Mouse (Mus musculus) hindbrain, embryonic 10.5 days (tissue): ENCODE data around the gene Cemip2. TPM values are rescaled to one million over a fixed set of nuclear protein-coding genes. Genes with fewer than 3 reads are reported as not detected.
A peak's percentile ranks its signal among the peaks of the same experiment; 100 is the strongest.

Experiments
- DNase-seq: peaks from one replicate; pipeline ENCODE4 v3.0.0-alpha.2; 2017; ENCODE audit warnings: low spot score
- H3K27ac ChIP-seq: fragments of 300-500 bp; sonication (generic); 2 replicates; pipeline ENCODE4 v1.5.1; 2016; ENCODE audit warnings: mild to moderate bottlenecking, moderate library complexity
- H3K27me3 ChIP-seq: fragments of 300-500 bp; sonication (generic); 2 replicates; pipeline ENCODE4 v1.6.1; 2016; ENCODE audit warnings: mild to moderate bottlenecking; ENCODE audit not compliant: poor library complexity, insufficient read depth, severe bottlenecking
- H3K36me3 ChIP-seq: fragments of 300-500 bp; sonication (generic); 2 replicates; pipeline ENCODE4 v1.6.1; 2016; ENCODE audit warnings: mild to moderate bottlenecking, moderate library complexity
- H3K4me1 ChIP-seq: fragments of 300-500 bp; sonication (generic); replicated peaks from 2 replicates; pipeline ENCODE4 v1.6.1; 2016; ENCODE audit warnings: mild to moderate bottlenecking
- H3K4me3 ChIP-seq: fragments of 300-500 bp; sonication (generic); 2 replicates; pipeline ENCODE4 v1.5.1; 2016; ENCODE audit warnings: mild to moderate bottlenecking, moderate library complexity
- H3K9me3 ChIP-seq: fragments of 300-500 bp; sonication (generic); 2 replicates; pipeline ENCODE4 v1.6.1; 2016; ENCODE audit warnings: mild to moderate bottlenecking, moderate library complexity
- WGBS: fragments of 180-500 bp; shearing (Covaris S2); methylation state at CpG from one replicate; pipeline ENCODE4 v1.1.7; 2016; 5-methylcytosine and 5-hydroxymethylcytosine counted together
- polyA plus RNA-seq: library from polyadenylated mRNA; unstranded; fragments of >200 nt; fragmentation: Nextera tagmentation; extraction: Ambion mirVana; gene quantifications from 2 replicates; pipeline ENCODE4 v1.2.1, GENCODE M21; 2016

Gene Cemip2
- polyA plus RNA-seq, 1 experiment from 2014 or later, result 86.4 TPM

DNA sequence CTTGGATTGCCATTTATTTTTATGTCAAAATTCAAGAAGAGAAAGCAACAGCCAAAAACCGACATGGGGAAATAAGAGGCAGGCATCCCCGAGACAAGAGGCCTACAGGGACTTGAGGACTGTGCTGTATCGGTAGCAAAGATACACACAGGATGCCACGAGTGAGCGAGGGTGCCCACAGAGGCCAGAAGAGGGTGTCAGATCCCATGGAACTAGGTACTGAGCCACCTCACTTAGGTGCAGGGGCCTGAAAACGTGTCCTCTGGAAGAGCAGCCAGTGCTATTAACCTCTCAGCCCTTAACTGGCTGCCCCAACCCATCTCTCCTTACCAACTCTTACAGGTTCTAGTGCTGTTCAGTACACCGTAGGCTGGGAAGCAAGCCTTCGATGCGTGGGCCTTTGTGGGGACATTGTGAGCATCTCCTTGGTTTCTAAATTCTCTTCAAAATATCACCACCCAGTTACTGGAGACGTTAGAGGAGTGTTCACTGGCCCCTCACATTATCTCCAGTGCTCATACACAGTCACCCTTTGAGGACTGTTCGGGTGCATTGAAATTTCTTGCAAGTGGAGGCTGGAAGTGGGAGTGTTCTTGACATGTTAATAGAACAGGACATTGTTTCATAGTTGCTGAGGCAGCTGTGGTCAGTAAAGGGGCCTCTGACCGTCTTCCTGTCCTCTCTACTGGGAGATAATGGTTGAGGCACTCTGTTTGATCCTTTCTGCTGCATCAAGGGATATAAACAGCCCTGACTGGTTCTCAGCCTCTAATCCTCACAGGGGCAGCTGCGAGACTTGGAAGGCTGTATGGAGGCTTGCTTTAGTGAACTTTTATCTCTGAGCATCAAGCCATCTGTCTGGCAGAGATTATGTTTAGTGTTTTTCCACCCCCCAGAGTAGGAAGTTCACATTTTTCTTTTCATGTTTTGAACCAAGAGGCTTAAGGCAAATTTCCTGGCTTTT is 21.6 kb downstream of the Cemip2 start:
- Histone ChIP-seq H3K27me3 (no peaks in the 10 kb centered on the region), H3K9me3 (no peaks in the 10 kb centered on the region), H3K27ac (peak overlapping the region; percentile 35; the same call in 1 of the 2 replicates), H3K36me3 (peaks cover 97% of the 10 kb centered on the region), H3K4me3 (no peak overlapping the region), H3K4me1 (peaks cover 9% of the 10 kb centered on the region)
- no peak for DNase-seq
- 74% methylated on average over 13 of the region's 13 CpGs for WGBS

DNA sequence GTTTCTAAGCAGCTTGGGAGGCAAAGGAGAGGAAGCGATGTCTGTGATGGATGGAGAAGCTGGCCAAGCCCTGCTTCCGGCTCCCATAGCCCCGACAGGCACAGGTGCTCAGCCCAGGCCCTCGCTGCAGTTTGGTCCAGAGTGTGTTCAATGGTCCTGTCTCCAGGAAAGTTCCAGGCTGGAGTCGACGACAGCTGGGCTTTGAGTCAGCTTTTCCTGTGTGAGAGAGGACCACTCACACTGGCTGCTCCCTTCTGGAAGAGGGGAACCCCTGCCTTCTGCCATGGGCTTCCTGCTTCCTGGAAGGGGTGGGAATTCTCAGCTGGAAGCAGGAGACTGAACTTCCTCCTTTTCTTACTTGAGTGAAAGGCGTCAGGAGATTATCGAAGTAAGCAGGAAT is 26.3 kb downstream of the Cemip2 start:
- Histone ChIP-seq H3K9me3 (no peaks in the 10 kb centered on the region), H3K4me3 (no peak overlapping the region), H3K36me3 (peaks cover 99% of the 10 kb centered on the region), H3K4me1 (peaks cover 6% of the 10 kb centered on the region), H3K27ac (no peak overlapping the region), H3K27me3 (no peaks in the 10 kb centered on the region)
- WGBS, result 92% methylated on average over 8 of the region's 8 CpGs
- DNase-seq, result no peak

DNA sequence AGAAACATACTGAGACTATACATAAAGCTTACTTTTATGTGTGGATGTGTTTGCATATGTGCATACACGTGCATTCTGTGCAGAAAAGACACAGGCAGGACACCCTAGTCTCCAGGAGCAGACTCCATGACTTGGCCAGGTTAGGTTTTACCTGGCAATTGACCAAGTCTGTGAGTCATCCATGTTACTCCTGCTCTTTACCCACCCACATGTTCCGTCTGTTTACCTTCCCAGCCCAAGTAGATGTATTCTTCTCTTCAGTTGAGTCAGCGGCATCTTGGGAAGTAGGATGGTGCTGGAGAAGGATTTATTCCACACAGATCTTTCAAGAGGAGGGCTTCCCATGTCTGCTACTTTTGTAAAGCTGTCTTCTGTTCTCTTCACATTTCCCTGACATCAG is 27.2 kb downstream of the Cemip2 start:
- 93% methylated on average over 3 of the region's 3 CpGs for WGBS

DNA sequence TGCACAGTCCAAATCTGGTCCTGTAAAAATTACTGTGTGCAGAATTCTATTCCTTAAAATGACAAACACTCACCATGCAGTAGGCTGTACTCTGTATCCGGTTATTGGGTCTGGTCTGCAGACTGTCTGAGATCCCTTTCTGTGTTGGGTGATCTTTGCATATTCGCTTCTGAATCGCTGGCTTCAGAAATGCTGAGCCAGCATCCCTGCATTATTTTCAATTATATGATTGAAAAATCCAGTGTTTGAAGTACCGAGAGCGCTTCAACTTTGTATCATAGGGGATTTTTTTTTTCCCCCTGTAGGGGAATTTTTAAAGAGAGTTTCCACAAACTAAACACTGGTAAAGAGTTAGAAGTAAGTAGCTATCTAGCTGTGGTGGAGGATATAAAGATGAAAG is 32.0 kb downstream of the Cemip2 start:
- H3K4me3 ChIP-seq, result no peak overlapping the region
- WGBS, result 96% methylated on average over 5 of the region's 5 CpGs
- peaks cover 100% of the 10 kb centered on the region for H3K36me3 ChIP-seq
- no peaks in the 10 kb centered on the region for H3K9me3 ChIP-seq
- H3K4me1 ChIP-seq, result no peaks in the 10 kb centered on the region
- H3K27me3 ChIP-seq, result no peaks in the 10 kb centered on the region
- H3K27ac ChIP-seq, result no peak overlapping the region
- DNase-seq, result no peak

More for the DNA sequence above, 27.2 kb downstream of the Cemip2 start:
- Histone ChIP-seq H3K9me3 (no peaks in the 10 kb centered on the region), H3K4me3 (no peak overlapping the region), H3K36me3 (peaks cover 99% of the 10 kb centered on the region), H3K27me3 (no peaks in the 10 kb centered on the region), H3K27ac (no peak overlapping the region), H3K4me1 (no peaks in the 10 kb centered on the region)
- DNase-seq, result no peak

DNA sequence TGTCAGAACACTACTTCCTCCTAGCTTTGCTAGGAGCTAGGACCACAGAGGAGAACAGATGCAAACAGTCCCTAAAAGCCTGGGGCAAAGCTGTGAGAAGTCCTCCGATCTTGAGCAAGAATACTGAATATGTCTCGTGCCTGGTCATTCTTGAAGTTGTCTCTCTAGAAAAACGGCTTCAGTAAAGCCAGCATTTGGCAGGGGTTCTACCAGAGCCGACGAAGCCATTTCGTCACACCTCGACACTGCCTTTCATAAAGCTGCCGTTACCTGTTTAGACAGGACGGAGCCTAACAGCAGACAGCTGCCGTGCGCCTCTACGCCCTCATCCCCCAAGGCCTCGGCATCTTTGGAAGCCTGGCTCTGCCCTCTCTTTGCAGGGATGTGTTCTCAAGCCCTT is 35.4 kb downstream of the Cemip2 start:
- H3K27me3 ChIP-seq, result no peaks in the 10 kb centered on the region
- no peak overlapping the region for H3K4me3 ChIP-seq
- peaks cover 99% of the 10 kb centered on the region for H3K36me3 ChIP-seq
- no peak for DNase-seq
- H3K9me3 ChIP-seq, result no peaks in the 10 kb centered on the region
- 94% methylated on average over 13 of the region's 13 CpGs for WGBS
- H3K27ac ChIP-seq, result no peak overlapping the region
- no peaks in the 10 kb centered on the region for H3K4me1 ChIP-seq

DNA sequence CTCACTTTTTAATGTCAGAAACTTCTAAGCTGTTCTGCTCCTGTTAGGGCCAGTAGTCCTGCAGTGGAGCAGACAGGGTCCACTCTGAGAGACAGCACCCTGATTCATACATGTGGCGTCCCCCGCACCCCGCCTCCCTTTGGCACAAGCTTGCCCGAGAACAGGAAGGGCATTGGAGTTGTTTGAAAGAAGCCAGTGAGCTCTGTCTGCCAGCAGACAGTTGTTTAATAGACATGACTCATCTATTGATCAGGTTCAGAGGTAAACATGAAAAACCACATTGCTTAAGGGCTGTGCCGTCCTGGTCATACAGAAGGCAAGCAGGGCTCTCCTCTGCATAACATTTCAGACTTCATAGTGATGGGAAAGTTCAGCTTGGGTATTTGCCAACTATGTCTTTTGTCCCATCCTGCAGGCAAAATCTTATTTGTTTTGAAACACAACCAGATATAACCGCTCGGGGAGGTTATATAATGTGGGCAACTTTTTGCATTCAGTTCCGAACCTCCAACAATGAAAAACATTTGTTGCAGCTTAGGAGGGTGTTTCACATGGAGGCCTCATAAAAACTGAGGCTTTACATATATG is 36.4 kb downstream of the Cemip2 start:
- Histone ChIP-seq H3K9me3 (no peaks in the 10 kb centered on the region), H3K4me3 (no peak overlapping the region), H3K36me3 (peaks cover 99% of the 10 kb centered on the region), H3K27me3 (no peaks in the 10 kb centered on the region), H3K27ac (no peak overlapping the region), H3K4me1 (no peaks in the 10 kb centered on the region)
- WGBS, result 92% methylated on average over 8 of the region's 8 CpGs
- no peak for DNase-seq

DNA sequence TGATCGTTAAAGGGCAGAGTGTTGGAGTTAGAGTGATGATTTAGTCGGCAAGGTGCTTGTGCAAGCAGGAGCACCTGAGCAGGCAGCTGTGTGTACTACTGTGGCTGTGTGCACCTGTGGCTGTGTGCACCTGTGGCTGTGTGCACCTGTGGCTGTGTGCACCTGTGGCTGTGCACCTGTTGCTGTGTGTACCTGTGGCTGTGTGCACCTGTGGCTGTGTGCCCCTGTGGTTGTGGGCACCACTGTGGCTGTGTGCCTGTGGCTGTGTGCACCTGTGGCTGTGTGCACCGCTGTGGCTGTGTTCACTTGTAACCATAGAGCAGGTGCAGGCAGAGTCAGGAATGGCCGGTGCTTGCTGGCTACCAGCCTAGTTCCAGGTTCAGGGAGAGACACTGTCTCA is 38.1 kb downstream of the Cemip2 start:
- no peaks in the 10 kb centered on the region for H3K9me3 ChIP-seq
- peaks cover 99% of the 10 kb centered on the region for H3K36me3 ChIP-seq
- DNase-seq, result no peak
- 98% methylated on average over 4 of the region's 4 CpGs for WGBS
- no peaks in the 10 kb centered on the region for H3K27me3 ChIP-seq
- H3K4me3 ChIP-seq, result no peak overlapping the region
- no peak overlapping the region for H3K27ac ChIP-seq
- no peaks in the 10 kb centered on the region for H3K4me1 ChIP-seq

DNA sequence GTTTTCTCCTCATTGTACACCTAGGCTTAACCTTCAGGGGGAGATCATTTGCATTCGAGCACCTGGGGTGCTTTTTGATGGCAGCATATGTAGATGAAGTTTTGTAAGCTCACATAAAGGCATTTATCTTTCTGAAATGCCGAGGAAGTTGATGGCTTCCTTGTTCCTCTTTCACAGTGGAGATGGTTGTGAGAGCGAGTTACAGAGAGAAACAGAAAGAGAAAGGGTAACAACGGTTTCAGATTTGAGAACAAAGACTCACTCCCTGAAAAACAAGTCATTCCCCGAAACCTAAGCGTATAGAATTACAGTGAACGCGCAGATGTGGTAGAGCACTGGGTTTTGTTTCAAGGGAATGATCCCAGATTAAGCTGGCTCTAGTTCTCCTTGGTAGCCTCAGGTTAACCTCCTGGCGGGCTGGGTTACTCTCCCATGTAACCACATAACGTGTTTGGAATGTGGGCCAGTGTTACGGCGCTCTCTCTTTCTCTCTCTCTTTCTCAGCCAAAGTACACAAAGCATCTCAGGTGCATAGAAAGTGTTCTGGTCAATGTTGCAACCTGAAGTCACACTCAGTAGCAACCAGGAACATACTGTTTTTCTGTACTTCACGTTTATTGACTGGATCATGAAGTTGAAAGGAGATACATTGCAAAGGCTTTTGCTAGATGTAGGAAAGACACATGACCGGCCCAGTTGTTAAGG is 40.0 kb downstream of the Cemip2 start:
- no peak overlapping the region for H3K27ac ChIP-seq
- WGBS, result 86% methylated on average over 14 of the region's 14 CpGs
- no peak for DNase-seq
- no peaks in the 10 kb centered on the region for H3K27me3 ChIP-seq
- H3K4me3 ChIP-seq, result no peak overlapping the region
- no peaks in the 10 kb centered on the region for H3K9me3 ChIP-seq
- no peaks in the 10 kb centered on the region for H3K4me1 ChIP-seq
- H3K36me3 ChIP-seq, result peaks cover 99% of the 10 kb centered on the region

DNA sequence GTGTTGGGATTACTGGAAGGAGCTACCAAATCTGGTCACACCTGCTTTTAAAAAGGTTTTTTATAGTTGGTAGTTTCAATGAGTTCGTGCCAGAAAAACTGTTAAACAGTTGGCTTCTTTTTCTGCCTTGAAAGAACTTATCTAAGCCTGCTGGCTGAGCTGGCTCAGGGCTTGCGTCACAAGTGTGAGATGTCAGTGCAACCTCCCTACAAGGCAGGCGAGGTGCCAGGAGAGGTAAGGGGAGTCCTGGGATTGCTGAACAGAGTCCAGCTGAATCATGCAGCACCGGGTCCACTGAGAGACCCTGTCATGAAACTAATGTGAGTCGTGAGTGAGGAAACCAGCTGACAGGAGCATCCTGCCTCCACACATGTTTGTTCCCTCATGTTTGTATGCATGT is 41.4 kb downstream of the Cemip2 start:
- no peak overlapping the region for H3K27ac ChIP-seq
- no peaks in the 10 kb centered on the region for H3K9me3 ChIP-seq
- H3K4me3 ChIP-seq, result no peak overlapping the region
- peaks cover 99% of the 10 kb centered on the region for H3K36me3 ChIP-seq
- no peaks in the 10 kb centered on the region for H3K27me3 ChIP-seq
- H3K4me1 ChIP-seq, result no peaks in the 10 kb centered on the region
- no peak for DNase-seq
- WGBS, result 90% methylated on average over 5 of the region's 5 CpGs

DNA sequence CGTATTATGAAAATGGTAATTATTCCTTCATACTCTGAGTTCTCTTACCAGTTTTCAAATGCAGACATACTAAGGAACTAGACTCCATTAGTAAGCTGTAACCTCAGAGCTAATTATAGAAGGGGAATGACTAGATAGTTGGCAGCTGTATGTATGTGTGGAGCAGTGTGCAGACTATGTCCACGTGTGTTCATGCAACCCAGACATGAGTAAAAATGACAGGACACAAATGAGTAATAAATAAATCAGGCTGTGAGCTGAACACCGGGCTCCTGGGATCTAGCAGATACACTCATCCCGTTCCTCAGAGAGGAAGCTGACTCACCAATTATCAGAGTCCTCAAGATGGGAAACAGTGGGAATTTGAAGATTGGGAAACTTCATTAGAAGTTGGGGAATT is 42.0 kb downstream of the Cemip2 start:
- Histone ChIP-seq H3K4me3 (no peak overlapping the region), H3K36me3 (peaks cover 99% of the 10 kb centered on the region), H3K27me3 (no peaks in the 10 kb centered on the region), H3K27ac (no peak overlapping the region), H3K9me3 (no peaks in the 10 kb centered on the region), H3K4me1 (no peaks in the 10 kb centered on the region)
- WGBS, result 92% methylated on average over 4 of the region's 4 CpGs
- no peak for DNase-seq

DNA sequence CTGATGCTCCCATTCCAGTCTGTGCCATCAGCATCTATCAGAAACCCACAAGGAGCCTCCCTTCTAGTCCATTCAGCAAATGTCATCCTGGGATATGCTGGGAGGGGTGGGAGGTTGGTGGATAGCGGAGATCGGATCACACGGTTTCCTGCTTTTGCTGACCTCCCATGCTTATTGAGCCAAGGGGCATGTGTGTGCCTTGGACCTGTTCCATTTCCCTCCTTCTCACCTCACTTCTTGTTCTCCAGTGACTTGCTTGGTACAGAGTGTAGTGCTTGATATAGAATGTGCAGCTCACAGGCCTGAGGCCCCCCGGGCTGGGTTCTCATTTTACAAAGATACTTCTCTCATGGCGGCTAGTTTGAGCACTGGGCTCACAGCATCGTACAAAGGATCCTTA is 43.7 kb downstream of the Cemip2 start:
- no peak for DNase-seq
- Histone ChIP-seq H3K9me3 (no peaks in the 10 kb centered on the region), H3K4me3 (no peak overlapping the region), H3K36me3 (peaks cover 99% of the 10 kb centered on the region), H3K27ac (no peak overlapping the region), H3K27me3 (no peaks in the 10 kb centered on the region), H3K4me1 (no peaks in the 10 kb centered on the region)
- WGBS, result 82% methylated on average over 6 of the region's 6 CpGs

DNA sequence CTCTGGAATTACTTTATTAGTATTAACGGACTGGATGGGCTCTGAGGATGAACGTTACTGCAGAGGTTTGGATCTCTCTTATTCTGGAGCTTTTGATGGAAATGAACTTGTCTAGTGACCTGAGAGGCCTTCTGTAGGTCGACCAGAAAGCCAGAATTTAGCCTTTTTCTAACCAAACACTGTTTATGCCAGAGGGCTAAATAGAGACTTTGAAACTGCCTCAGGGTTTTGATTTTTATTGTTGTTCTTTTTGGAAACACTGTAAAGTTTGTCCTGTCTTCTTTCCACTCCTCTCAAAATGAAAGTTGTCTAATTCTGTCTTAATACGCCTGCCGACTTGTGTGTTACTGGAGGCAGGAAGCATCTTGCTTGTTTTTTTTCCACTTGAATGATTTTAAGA is 46.0 kb downstream of the Cemip2 start:
- Histone ChIP-seq H3K4me1 (no peaks in the 10 kb centered on the region), H3K4me3 (no peak overlapping the region), H3K27ac (no peak overlapping the region), H3K27me3 (no peaks in the 10 kb centered on the region), H3K9me3 (no peaks in the 10 kb centered on the region), H3K36me3 (peaks cover 100% of the 10 kb centered on the region)
- 95% methylated on average over 5 of the region's 5 CpGs for WGBS
- no peak for DNase-seq
